Mouse (Mus musculus) liver, embryonic 16.5 days (tissue): Measurements from ENCODE around the gene Accs. TPM values are rescaled to one million over a fixed set of nuclear protein-coding genes. Genes with fewer than 3 reads are reported as not detected.
A peak's percentile ranks its signal among the peaks of the same experiment; 100 is the strongest.

Experiments used
- ATAC-seq: fragments of 200-750 bp; cut with Nextera tagmentation; 2 replicates; pipeline ENCODE4 v1.8.0; 2017; ENCODE audit warnings: low read depth, mild to moderate bottlenecking, moderate number of reproducible peaks, moderate library complexity
- H3K27ac ChIP-seq: fragments of 300-500 bp; sonication (generic); 2 replicates; pipeline ENCODE4 v1.5.1; 2014; ENCODE audit warnings: mild to moderate bottlenecking, low read length
- H3K27me3 ChIP-seq: fragments of 300-500 bp; sonication (generic); 2 replicates; pipeline ENCODE4 v1.6.1; 2014; ENCODE audit warnings: low read depth, low read length, mixed read lengths; ENCODE audit not compliant: control insufficient read depth, insufficient read depth
- H3K36me3 ChIP-seq: fragments of 300-500 bp; sonication (generic); 2 replicates; pipeline ENCODE4 v1.6.1; 2014; ENCODE audit warnings: mild to moderate bottlenecking; ENCODE audit not compliant: control insufficient read depth, insufficient read depth
- H3K4me1 ChIP-seq: fragments of 300-500 bp; sonication (generic); 2 replicates; pipeline ENCODE4 v1.6.1; 2014; ENCODE audit warnings: low read depth, low read length, mixed read lengths; ENCODE audit not compliant: control insufficient read depth
- H3K4me2 ChIP-seq: fragments of 300-500 bp; sonication (generic); 2 replicates; pipeline ENCODE4 v1.6.1; 2014; ENCODE audit warnings: low read depth, low read length, mixed read lengths
- H3K4me3 ChIP-seq: fragments of 300-500 bp; sonication (generic); 2 replicates; pipeline ENCODE4 v1.5.1; 2014; ENCODE audit warnings: low read depth, mild to moderate bottlenecking, low read length
- H3K9ac ChIP-seq: fragments of 300-500 bp; sonication (generic); 2 replicates; pipeline ENCODE4 v1.6.1; 2014; ENCODE audit warnings: low read depth, low read length
- H3K9me3 ChIP-seq: fragments of 300-500 bp; sonication (generic); replicated peaks from 2 replicates; pipeline ENCODE4 v1.6.1; 2016; ENCODE audit warnings: low read length; ENCODE audit not compliant: control insufficient read depth
- WGBS: fragments of 180-500 bp; shearing (Covaris S2); extraction: QIAGEN DNeasy Blood & Tissue Kit; methylation state at CpG from one replicate; pipeline ENCODE4 v1.1.7; 2014; ENCODE audit not compliant: insufficient replicate concordance; 5-methylcytosine and 5-hydroxymethylcytosine counted together
- polyA plus RNA-seq: library from polyadenylated mRNA; unstranded; fragments of >200 nt; fragmentation: Nextera tagmentation; extraction: Ambion mirVana; gene quantifications from 2 replicates; pipeline ENCODE4 v1.2.1, GENCODE M21; 2015

The Accs gene
- polyA plus RNA-seq, 1 experiment from 2014 or later, result 1.4 TPM

DNA sequence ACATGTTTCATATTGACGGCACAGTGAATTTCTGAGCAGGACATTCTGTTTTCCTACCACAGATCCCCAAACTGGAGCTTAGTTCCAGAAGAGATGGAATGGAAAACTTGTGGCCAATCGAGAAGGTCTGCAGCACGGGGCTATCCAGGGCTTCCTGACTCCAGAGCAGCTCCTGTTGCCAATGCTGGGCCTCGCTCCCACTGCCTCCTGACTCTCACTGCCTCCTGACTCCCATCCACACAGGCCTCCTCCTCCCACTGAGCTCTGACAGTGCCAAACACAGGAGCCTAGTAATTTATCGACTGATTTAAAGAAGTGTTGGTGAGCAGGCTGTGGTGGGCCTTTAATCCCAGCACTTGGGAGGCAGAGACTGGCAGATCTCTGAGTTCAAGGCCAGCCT lies 41.7 kb downstream of the Accs start:
- H3K27ac ChIP-seq, result no peak overlapping the region
- WGBS, result 65% methylated on average over 5 of the region's 5 CpGs
- no peaks in the 10 kb centered on the region for H3K4me1 ChIP-seq
- no peak for ATAC-seq
- no peaks in the 10 kb centered on the region for H3K9me3 ChIP-seq
- no peak overlapping the region for H3K4me2 ChIP-seq
- H3K36me3 ChIP-seq, result no peaks in the 10 kb centered on the region; the same call in 1 of the 2 replicates
- no peak overlapping the region for H3K4me3 ChIP-seq
- no peak overlapping the region for H3K9ac ChIP-seq
- no peaks in the 10 kb centered on the region for H3K27me3 ChIP-seq

DNA sequence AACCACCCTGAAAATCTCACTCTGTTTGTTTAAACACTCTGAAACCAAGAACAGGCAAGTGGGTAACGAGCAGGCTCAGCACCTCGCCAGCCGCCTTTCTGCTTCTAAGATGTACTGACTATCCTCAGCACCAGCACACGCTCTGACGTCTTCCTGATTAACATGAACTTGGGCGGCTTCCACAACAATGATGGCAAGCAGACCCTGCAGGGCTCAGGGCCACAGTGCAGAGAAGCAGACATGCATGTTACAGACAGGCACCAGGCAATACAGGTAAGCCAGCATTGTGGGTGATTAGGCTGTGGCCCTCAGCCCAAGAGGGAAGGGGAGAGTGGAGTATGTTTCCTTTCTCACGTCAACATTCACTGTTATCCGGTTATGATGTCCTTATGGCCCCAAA lies 42.3 kb downstream of the Accs start:
- no peak overlapping the region for H3K4me2 ChIP-seq
- H3K36me3 ChIP-seq, result no peaks in the 10 kb centered on the region; the same call in 1 of the 2 replicates
- no peaks in the 10 kb centered on the region for H3K9me3 ChIP-seq
- 79% methylated on average over 8 of the region's 8 CpGs for WGBS
- no peak overlapping the region for H3K4me3 ChIP-seq
- no peaks in the 10 kb centered on the region for H3K27me3 ChIP-seq
- ATAC-seq, result no peak
- no peak overlapping the region for H3K27ac ChIP-seq
- H3K9ac ChIP-seq, result no peak overlapping the region
- no peaks in the 10 kb centered on the region for H3K4me1 ChIP-seq

DNA sequence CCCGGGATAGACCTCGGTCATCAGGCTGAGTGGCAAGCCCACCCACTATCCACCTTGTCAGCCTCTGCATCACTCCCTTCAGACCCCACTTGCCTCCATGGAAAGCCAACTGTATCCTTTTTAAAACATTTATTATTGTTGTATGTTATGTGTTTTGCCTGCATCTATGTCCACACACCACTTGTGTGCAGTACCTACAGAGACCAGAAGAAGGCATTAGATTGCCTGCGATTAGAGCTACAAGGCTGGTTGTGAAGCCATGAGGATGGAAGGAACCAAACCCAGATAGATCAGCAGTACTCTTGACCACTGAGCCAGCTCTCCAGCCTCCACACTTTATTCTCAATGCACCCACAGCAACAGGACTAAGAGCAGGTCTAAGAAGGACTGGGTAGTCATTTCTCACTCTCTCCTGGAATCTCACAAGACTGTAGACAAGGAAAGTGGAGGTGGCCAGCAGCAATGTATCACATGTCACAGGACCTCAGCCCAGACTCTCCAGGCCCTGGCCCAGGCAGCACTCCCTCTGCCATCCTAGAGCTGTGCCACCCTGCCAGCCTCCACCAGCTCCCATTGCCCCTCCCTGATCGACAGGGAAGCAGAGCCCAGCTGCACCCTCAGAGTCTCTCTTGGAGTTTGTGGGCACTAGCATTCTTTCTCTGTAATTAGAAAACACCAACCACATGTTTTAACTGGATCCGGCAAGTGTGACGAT lies 43.1 kb downstream of the Accs start:
- H3K4me1 ChIP-seq, result no peaks in the 10 kb centered on the region
- H3K27me3 ChIP-seq, result no peaks in the 10 kb centered on the region
- no peak overlapping the region for H3K4me2 ChIP-seq
- 79% methylated on average over 6 of the region's 6 CpGs for WGBS
- ATAC-seq, result no peak
- H3K9me3 ChIP-seq, result no peaks in the 10 kb centered on the region
- H3K36me3 ChIP-seq, result peaks cover 2% of the 10 kb centered on the region; the same call in 1 of the 2 replicates
- no peak overlapping the region for H3K27ac ChIP-seq
- H3K9ac ChIP-seq, result no peak overlapping the region
- no peak overlapping the region for H3K4me3 ChIP-seq

DNA sequence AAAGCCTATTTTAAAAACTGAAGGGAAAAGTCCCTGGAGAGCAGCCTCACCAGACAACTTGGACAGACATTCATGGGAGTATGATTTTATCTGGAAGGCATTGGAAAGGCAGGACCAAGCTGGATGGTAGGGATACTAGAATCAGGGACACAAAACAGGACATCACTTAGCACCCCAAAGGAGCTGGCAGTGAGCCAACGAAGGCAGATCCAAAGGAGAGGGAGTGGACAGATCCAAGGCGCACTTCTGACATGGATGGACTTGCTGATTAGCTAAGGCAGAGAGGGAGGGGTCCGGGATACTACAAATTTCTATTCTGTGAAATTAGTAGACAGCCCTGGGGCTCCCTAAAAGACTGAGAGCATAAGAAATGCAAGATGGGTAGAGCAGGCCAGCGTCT lies 44.2 kb downstream of the Accs start:
- no peaks in the 10 kb centered on the region for H3K9me3 ChIP-seq
- H3K27me3 ChIP-seq, result no peaks in the 10 kb centered on the region
- H3K9ac ChIP-seq, result no peak overlapping the region
- H3K27ac ChIP-seq, result no peak overlapping the region
- ATAC-seq, result no peak
- H3K4me1 ChIP-seq, result no peaks in the 10 kb centered on the region
- 78% methylated on average over 4 of the region's 4 CpGs for WGBS
- no peak overlapping the region for H3K4me3 ChIP-seq
- H3K4me2 ChIP-seq, result no peak overlapping the region
- H3K36me3 ChIP-seq, result peaks cover 2% of the 10 kb centered on the region; the same call in 1 of the 2 replicates

DNA sequence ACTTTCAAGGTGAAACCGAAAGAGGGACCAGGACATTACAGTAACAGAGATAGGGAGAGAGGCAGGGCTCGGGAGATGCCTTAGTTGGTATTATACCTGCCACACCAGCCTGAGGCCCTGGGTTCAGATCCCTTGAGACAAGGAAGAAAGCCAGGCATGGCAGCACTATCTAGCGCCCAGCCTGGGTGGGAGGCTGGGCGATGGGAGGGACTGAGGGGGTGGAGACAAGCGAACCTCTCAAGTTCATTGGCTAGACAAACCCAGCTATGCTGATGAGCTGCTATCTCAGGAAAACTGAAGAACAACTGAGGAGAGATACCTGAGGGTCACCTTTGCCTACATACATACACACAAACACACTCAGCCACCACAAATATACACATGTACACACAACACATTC lies 44.7 kb downstream of the Accs start:
- Histone ChIP-seq H3K36me3 (peaks cover 2% of the 10 kb centered on the region; the same call in 1 of the 2 replicates), H3K27ac (no peak overlapping the region), H3K4me3 (no peak overlapping the region), H3K4me2 (no peak overlapping the region), H3K9ac (no peak overlapping the region), H3K4me1 (no peaks in the 10 kb centered on the region), H3K9me3 (no peaks in the 10 kb centered on the region), H3K27me3 (no peaks in the 10 kb centered on the region)
- WGBS, result 46% methylated on average over 5 of the region's 5 CpGs
- ATAC-seq, result peak; percentile 47; the same call in 1 of the 2 replicates

DNA sequence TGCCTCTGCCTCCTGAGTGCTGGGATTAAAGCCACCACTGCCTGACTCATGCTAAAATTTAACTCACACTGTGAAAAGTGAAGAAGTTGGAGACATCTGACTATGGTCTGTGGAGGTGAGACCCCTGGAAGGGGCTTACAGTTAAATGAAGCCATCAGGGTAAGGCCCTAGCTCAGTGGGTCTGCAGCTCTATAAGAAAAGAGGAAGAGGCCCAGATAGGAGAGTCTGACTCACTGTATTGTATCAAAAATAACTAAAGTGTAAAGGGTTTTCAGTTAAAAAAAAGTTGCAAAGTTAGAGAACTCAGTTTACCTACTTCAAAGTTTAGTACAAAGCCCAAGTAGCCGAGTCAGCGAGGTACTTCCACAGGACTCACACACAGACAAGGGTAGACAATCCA lies 46.8 kb downstream of the Accs start:
- no peaks in the 10 kb centered on the region for H3K4me1 ChIP-seq
- H3K9ac ChIP-seq, result no peak overlapping the region
- no peaks in the 10 kb centered on the region for H3K9me3 ChIP-seq
- no peak overlapping the region for H3K4me2 ChIP-seq
- H3K27ac ChIP-seq, result no peak overlapping the region
- H3K4me3 ChIP-seq, result no peak overlapping the region
- H3K36me3 ChIP-seq, result peaks cover 2% of the 10 kb centered on the region; the same call in 1 of the 2 replicates
- 66% methylated on average over 2 of the region's 2 CpGs for WGBS
- no peak for ATAC-seq
- no peaks in the 10 kb centered on the region for H3K27me3 ChIP-seq

DNA sequence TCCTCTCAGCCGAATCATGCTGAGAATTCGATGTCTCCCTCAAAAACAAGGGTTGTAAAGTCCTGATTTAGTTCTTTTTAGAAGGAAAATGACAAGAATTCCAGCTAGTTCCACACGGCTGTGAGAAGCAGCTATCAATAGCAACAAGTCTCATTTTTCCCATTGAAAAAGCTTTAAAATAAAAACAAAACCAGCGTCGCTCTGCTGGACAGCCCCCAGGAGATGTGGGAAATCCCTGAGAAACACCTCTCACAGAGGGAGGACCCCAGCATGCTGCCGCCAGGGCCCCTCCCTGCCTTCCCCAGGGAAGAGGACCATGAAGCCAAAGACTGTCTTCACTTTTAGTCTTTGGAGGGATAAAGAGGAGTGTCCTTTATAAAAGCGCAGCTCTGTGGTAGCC lies 48.6 kb downstream of the Accs start:
- Histone ChIP-seq H3K27me3 (no peaks in the 10 kb centered on the region), H3K36me3 (peaks cover 2% of the 10 kb centered on the region; the same call in 1 of the 2 replicates), H3K4me2 (no peak overlapping the region), H3K4me3 (no peak overlapping the region), H3K27ac (no peak overlapping the region), H3K9me3 (no peaks in the 10 kb centered on the region), H3K4me1 (no peaks in the 10 kb centered on the region), H3K9ac (no peak overlapping the region)
- 71% methylated on average over 7 of the region's 7 CpGs for WGBS
- no peak for ATAC-seq

DNA sequence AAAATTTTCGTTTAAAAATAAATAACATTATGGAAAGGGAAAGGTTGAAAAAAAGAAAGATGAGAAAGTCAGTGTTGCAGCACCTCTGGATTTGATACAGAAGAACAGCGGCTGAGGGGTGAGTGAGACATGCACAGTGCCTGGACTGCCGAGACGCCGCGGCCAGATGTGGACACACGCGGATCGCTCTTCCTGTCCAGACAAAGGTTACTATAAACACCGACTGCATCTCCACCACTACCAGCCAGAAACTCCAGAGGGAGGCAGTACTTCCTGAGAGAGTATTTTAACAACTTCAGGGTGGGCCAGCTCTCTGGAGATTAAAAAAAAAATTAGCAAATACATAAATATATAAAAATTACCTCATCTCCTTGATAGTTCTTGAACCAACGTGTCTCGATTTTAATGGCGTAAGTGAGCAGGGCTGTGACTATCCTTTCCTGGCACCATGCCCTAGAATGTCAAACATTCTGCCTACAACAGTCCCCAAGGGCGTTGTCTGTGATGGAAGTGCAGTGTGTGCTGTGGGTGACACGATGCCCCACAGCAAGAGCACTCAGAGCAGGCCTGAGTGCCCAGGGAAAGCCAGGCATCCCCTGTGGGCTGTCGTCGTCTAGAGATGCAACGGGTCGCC lies 52.5 kb downstream of the Accs start:
- no peak for ATAC-seq

DNA sequence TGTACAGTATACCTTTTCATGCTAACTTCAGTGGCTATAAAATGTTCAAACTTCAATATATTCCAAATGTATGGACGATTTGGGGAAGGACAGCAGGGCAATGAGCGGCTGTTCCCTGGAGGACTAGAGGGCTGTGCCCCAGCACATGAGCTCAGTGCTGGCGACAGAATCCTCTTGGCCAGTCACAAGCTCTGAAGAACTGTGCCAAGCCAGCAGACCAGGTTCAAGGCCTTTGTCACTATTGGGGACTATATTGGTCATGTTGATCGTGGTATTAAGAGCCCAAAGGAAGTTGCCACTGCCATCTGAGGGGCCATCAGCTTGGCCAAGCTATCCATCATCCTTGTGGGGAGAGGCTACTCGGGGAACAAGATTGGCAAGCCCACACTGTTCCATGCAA lies 55.4 kb downstream of the Accs start:
- Histone ChIP-seq H3K27ac (no peak overlapping the region), H3K9ac (no peak overlapping the region), H3K36me3 (no peaks in the 10 kb centered on the region), H3K4me1 (no peaks in the 10 kb centered on the region; the same call in 1 of the 2 replicates), H3K9me3 (no peaks in the 10 kb centered on the region), H3K4me2 (no peak overlapping the region), H3K4me3 (no peak overlapping the region), H3K27me3 (no peaks in the 10 kb centered on the region)
- 67% methylated on average over 5 of the region's 5 CpGs for WGBS
- no peak for ATAC-seq

More for the DNA sequence above, 52.5 kb downstream of the Accs start:
- no peaks in the 10 kb centered on the region for H3K9me3 ChIP-seq
- H3K4me2 ChIP-seq, result no peak overlapping the region
- no peaks in the 10 kb centered on the region for H3K4me1 ChIP-seq
- H3K27ac ChIP-seq, result no peak overlapping the region
- no peak overlapping the region for H3K4me3 ChIP-seq
- H3K9ac ChIP-seq, result no peak overlapping the region
- WGBS, result 78% methylated on average over 19 of the region's 19 CpGs
- H3K36me3 ChIP-seq, result peaks cover 2% of the 10 kb centered on the region; the same call in 1 of the 2 replicates
- H3K27me3 ChIP-seq, result no peaks in the 10 kb centered on the region
